Mouse (Mus musculus): ENCODE results near the gene Gfod1. TPM values are rescaled to one million over a fixed set of nuclear protein-coding genes. Genes with fewer than 3 reads are reported as not detected.

The Gfod1 gene
- polyA plus RNA-seq, 1 experiment: 4.4 TPM

DNA sequence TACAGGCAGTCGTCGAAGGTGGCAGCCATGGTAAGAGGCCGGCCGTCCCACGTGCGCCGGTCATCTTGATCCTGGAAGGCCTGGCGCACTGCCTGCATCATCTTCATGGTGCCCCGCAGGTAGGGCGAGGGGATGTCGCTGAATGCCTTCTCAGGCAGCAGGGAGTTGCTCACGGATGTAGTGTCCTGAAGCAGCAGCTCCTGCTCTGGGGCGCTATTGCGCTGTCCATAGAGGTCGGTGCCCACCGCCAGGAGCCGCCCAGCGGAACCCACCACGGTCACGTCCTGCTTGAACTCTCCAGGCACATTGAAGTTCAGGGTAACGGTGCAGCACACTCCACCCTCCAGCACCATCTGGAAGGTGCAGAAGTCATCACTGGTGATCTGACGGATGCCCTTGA lies 103.5 kb downstream of the Gfod1 start:
- H3K4me1 ChIP-seq (ENCODE audit: control insufficient read depth, insufficient read depth, insufficient read length, low read length): peaks cover 15% of the 10 kb centered on the region
- H3K27ac ChIP-seq (replicated peaks; ENCODE audit: low read depth, low read length): no peak overlapping the region
- H3K4me3 ChIP-seq (ENCODE audit: insufficient read depth, low read depth, low read length): no peak overlapping the region

DNA sequence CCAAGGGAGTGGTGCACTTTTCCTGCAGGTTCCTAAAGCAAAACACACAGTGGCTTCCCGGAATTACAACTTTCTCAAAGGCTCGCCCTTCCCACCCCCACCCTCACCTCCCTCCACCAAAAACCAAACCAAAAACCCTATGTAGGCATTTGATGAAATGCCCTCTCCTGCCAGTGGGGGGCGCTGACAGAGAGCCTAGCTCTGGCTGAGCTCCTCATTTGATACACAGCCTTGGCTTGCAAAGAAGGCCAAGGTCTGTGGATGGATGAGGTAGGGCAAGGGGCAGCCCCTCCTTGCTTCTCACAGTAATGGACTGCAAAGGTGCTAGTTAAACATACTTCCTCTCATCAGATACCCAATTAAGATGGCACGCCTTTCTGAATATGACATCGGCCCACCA lies 104.2 kb downstream of the Gfod1 start:
- Histone ChIP-seq H3K27ac (replicated peaks; ENCODE audit: low read depth, low read length) (no peak overlapping the region), H3K4me1 (ENCODE audit: control insufficient read depth, insufficient read depth, insufficient read length, low read length) (peaks cover 13% of the 10 kb centered on the region), H3K4me3 (ENCODE audit: insufficient read depth, low read depth, low read length) (no peak overlapping the region)

GRCm38 (mm10) chr13:43199282-43199681 lies 104.7 kb downstream of the Gfod1 start:
- peaks cover 13% of the 10 kb centered on the region for H3K4me1 ChIP-seq (ENCODE audit: control insufficient read depth, insufficient read depth, insufficient read length, low read length)
- no peak overlapping the region for H3K27ac ChIP-seq (replicated peaks; ENCODE audit: low read depth, low read length)
- no peak overlapping the region for H3K4me3 ChIP-seq (ENCODE audit: insufficient read depth, low read depth, low read length)

DNA sequence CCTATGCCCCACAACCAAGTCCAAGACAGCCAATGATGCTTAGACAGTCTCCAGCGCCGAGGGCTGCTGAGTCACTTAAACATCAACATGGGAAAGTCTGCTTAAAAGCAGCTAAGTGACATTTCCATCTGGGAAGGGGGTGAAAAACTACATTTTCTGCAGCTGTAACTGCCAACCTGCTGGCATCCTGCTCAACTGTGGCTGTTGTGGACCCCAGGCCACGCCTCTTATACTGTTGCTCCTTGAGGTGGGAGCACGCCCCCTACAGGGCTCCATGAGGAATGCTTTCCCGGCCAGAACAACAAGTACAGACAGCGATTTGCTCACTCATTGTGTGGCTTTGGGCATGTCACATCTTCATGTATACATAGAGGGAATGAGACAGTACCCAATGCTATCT lies 106.8 kb downstream of the Gfod1 start:
- Histone ChIP-seq H3K4me3 (ENCODE audit: insufficient read depth, low read depth, low read length) (no peak overlapping the region), H3K4me1 (ENCODE audit: control insufficient read depth, insufficient read depth, insufficient read length, low read length) (peaks cover 8% of the 10 kb centered on the region), H3K27ac (replicated peaks; ENCODE audit: low read depth, low read length) (no peak overlapping the region)

GRCm38 (mm10) chr13:43196000-43196399 lies 108.0 kb downstream of the Gfod1 start:
- H3K4me1 ChIP-seq (ENCODE audit: control insufficient read depth, insufficient read depth, insufficient read length, low read length): peaks cover 14% of the 10 kb centered on the region
- no peak overlapping the region for H3K27ac ChIP-seq (replicated peaks; ENCODE audit: low read depth, low read length)
- no peak overlapping the region for H3K4me3 ChIP-seq (ENCODE audit: insufficient read depth, low read depth, low read length)

GRCm38 (mm10) chr13:43193932-43194331 lies 110.0 kb downstream of the Gfod1 start:
- Histone ChIP-seq H3K27ac (replicated peaks; ENCODE audit: low read depth, low read length) (no peak overlapping the region), H3K4me3 (ENCODE audit: insufficient read depth, low read depth, low read length) (no peak overlapping the region), H3K4me1 (ENCODE audit: control insufficient read depth, insufficient read depth, insufficient read length, low read length) (peaks cover 11% of the 10 kb centered on the region; the same call in 1 of the 2 replicates)

DNA sequence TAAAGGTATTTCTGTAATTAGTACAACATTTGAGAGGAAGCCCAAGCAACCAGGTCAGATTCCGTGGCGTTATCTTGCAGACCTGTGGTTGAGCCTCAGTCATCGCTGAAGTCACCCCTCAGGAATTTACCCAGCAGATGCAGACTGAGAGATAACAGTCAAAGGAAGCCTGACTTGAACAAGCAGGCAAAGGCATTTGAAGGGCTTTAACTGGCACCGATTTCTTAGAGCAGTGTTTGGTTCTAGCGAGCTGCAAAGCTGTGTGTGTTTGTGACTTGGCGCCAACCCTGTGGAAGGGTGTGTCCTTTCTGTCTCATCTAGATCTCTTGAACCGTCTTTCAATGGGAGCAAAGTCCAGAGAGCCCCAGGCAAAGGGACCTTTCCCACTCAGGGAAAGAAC lies 110.7 kb downstream of the Gfod1 start:
- no peak overlapping the region for H3K4me3 ChIP-seq (ENCODE audit: insufficient read depth, low read depth, low read length)
- H3K4me1 ChIP-seq (ENCODE audit: control insufficient read depth, insufficient read depth, insufficient read length, low read length): peaks cover 11% of the 10 kb centered on the region; the same call in 1 of the 2 replicates
- no peak overlapping the region for H3K27ac ChIP-seq (replicated peaks; ENCODE audit: low read depth, low read length)

DNA sequence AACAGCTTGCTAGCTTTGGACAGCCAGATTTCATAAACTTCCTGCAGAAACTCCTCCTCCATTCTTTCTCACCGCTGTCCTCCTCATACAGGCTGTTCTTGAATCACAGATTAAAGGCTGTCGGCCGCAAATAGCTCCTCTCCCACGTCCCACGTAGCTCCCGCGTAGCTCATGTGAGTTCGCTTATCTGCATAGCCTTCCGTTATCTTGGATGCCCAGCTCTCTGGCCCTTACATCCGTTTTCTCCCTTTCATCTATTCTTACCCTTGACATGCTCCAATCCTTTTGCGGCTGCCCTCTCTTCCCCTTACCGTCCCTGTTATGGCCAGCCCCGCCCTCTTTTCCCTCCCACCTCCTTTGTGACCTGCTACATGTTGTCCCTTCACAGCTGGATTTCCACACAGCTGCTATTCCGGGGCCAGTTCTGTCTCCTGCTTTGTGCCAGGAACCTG lies 112.2 kb downstream of the Gfod1 start:
- no peak overlapping the region for H3K27ac ChIP-seq (replicated peaks; ENCODE audit: low read depth, low read length)
- peaks cover 11% of the 10 kb centered on the region; the same call in 1 of the 2 replicates for H3K4me1 ChIP-seq (ENCODE audit: control insufficient read depth, insufficient read depth, insufficient read length, low read length)
- H3K4me3 ChIP-seq (ENCODE audit: insufficient read depth, low read depth, low read length): peak overlapping the region; percentile 12; the same call in 1 of the 2 replicates

- H3K4me1 ChIP-seq (ENCODE audit: control insufficient read depth, insufficient read depth, insufficient read length, low read length): peaks cover 11% of the 10 kb centered on the region; the same call in 1 of the 2 replicates
- no peak overlapping the region for H3K27ac ChIP-seq (replicated peaks; ENCODE audit: low read depth, low read length)
- no peak overlapping the region for H3K4me3 ChIP-seq (ENCODE audit: insufficient read depth, low read depth, low read length)
Measured at GRCm38 (mm10) chr13:43191290-43191689, 112.7 kb downstream of the Gfod1 start.

GRCm38 (mm10) chr13:43187736-43188135 lies 116.2 kb downstream of the Gfod1 start:
- Histone ChIP-seq H3K4me3 (ENCODE audit: insufficient read depth, low read depth, low read length) (no peak overlapping the region), H3K27ac (replicated peaks; ENCODE audit: low read depth, low read length) (no peak overlapping the region), H3K4me1 (ENCODE audit: control insufficient read depth, insufficient read depth, insufficient read length, low read length) (peaks cover 6% of the 10 kb centered on the region; the same call in 1 of the 2 replicates)

- Histone ChIP-seq H3K4me1 (ENCODE audit: control insufficient read depth, insufficient read depth, insufficient read length, low read length) (no peaks in the 10 kb centered on the region), H3K4me3 (ENCODE audit: insufficient read depth, low read depth, low read length) (peak overlapping the region; percentile 41), H3K27ac (replicated peaks; ENCODE audit: low read depth, low read length) (no peak overlapping the region)
Measured at GRCm38 (mm10) chr13:43183248-43184055, 120.5 kb downstream of the Gfod1 start.

DNA sequence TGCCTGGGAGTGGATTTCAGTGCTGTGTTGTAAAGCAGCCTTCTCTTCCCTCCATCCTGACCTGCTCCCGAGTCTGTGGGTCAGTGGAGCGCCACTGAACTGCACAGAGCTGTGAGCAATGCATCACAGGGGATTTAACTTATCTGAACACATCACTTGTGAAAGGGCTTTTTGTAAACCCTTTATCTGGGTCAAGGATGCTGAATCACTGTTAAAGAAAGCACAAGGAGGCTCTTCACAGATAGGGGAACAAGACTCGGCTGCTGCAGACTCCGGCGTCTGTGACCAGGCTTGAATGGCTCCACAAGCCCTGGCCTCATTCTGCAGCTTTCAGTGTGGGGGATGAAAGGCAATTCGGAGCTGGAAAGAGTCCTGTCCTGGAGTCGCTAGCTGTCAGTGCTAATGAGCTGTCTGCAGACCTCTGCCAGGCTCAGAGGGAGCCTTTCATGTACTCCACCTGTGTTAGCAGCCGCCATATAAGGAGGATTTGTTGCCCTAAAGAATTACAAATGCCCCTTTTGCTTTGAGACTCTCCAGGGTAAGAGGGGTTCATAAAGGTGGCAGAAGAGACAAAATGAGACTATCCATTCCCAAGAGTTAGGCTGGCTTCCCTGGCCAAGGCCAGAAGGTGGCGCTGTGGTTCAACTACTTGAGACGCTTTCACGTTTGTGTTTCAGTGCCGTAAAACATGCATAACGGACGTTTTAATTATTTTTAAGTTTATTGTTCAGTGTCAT lies 121.3 kb downstream of the Gfod1 start:
- H3K4me3 ChIP-seq (ENCODE audit: insufficient read depth, low read depth, low read length): peak overlapping the region; percentile 41

DNA sequence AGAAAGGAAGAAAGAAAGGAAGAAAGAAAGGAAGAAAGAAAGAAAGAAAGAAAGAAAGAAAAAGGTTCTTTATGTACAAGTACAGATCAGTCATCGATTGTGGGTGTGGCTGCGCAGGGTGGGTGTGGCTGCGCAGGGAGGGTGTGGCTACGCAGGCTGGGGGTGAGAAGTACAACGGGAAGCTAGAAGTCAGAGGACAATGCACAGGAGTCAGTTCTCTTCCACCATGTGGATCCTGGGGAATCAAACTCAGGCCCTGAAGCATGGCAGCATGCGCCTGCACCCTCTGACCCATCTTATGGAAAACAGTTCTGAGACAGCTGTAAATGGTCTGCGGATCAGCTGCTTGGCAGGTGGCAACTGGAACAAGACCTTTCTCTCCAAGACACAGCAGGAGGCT lies 122.9 kb downstream of the Gfod1 start:
- Histone ChIP-seq H3K4me1 (ENCODE audit: control insufficient read depth, insufficient read depth, insufficient read length, low read length) (no peaks in the 10 kb centered on the region), H3K27ac (replicated peaks; ENCODE audit: low read depth, low read length) (no peak overlapping the region), H3K4me3 (ENCODE audit: insufficient read depth, low read depth, low read length) (no peak overlapping the region)

More for the DNA sequence above, 121.3 kb downstream of the Gfod1 start:
- no peak overlapping the region for H3K27ac ChIP-seq (replicated peaks; ENCODE audit: low read depth, low read length)
- no peaks in the 10 kb centered on the region for H3K4me1 ChIP-seq (ENCODE audit: control insufficient read depth, insufficient read depth, insufficient read length, low read length)

- Histone ChIP-seq H3K4me3 (ENCODE audit: insufficient read depth, low read depth, low read length) (no peak overlapping the region), H3K27ac (replicated peaks; ENCODE audit: low read depth, low read length) (no peak overlapping the region), H3K4me1 (ENCODE audit: control insufficient read depth, insufficient read depth, insufficient read length, low read length) (no peaks in the 10 kb centered on the region)
Measured at GRCm38 (mm10) chr13:43177317-43177716, 126.7 kb downstream of the Gfod1 start.

GRCm38 (mm10) chr13:43176676-43177075 lies 127.3 kb downstream of the Gfod1 start:
- Histone ChIP-seq H3K4me1 (ENCODE audit: control insufficient read depth, insufficient read depth, insufficient read length, low read length) (peaks cover 5% of the 10 kb centered on the region; the same call in 1 of the 2 replicates), H3K27ac (replicated peaks; ENCODE audit: low read depth, low read length) (no peak overlapping the region), H3K4me3 (ENCODE audit: insufficient read depth, low read depth, low read length) (no peak overlapping the region)

Data from brown adipose tissue, adult 24 weeks (tissue).